Mouse (Mus musculus) spleen, postnatal 4 days (tissue): ENCODE measurements around the gene Lzts3.

ENCODE experiments used
- DNase-seq, 2 experiments: peaks; one replicate each; pipeline ENCODE4 v3.0.0; 2022; ENCODE audit warnings: low spot score in 2 of 2

The Lzts3 gene

GRCm38 (mm10) chr2:130635847-130636246 is 6.8 kb downstream of the Lzts3 start:
- peak; percentile 47 to 72 for DNase-seq

- peak in 1 of 2 experiments; percentile 71 for DNase-seq
Measured at GRCm38 (mm10) chr2:130634739-130635411, 7.7 kb downstream of the Lzts3 start.

GRCm38 (mm10) chr2:130634006-130634738 is 8.4 kb downstream of the Lzts3 start:
- no peak for DNase-seq

GRCm38 (mm10) chr2:130632887-130633675 is 9.5 kb downstream of the Lzts3 start:
- DNase-seq = no peak

GRCm38 (mm10) chr2:130632416-130632815 is 10.2 kb downstream of the Lzts3 start:
- DNase-seq = no peak

GRCm38 (mm10) chr2:130629839-130630203 is 12.8 kb downstream of the Lzts3 start, which contains the start of the genes Fastkd5 and Ubox5:
TSS of gene Fastkd5 (minus strand) at chr2:130630027.
TSS of gene Ubox5 (minus strand) at chr2:130630038.
- peak; percentile 87 to 96 for DNase-seq

GRCm38 (mm10) chr2:130629080-130629838 is 13.3 kb downstream of the Lzts3 start:
- no peak for DNase-seq

- DNase-seq = peak in 1 of 2 experiments; percentile 67
Measured at GRCm38 (mm10) chr2:130628424-130628823, 14.2 kb downstream of the Lzts3 start.

- DNase-seq = no peak
Measured at GRCm38 (mm10) chr2:130618972-130619371, 23.6 kb downstream of the Lzts3 start.

GRCm38 (mm10) chr2:130613091-130613490 is 29.5 kb downstream of the Lzts3 start:
- no peak for DNase-seq

- DNase-seq = no peak
Measured at GRCm38 (mm10) chr2:130602195-130602594, 40.4 kb downstream of the Lzts3 start.

- DNase-seq = no peak
Measured at GRCm38 (mm10) chr2:130598399-130598798, 44.2 kb downstream of the Lzts3 start.

GRCm38 (mm10) chr2:130597601-130598010 is 45.0 kb downstream of the Lzts3 start:
- DNase-seq = no peak

- no peak for DNase-seq
Measured at GRCm38 (mm10) chr2:130595596-130595995, 47.0 kb downstream of the Lzts3 start.

GRCm38 (mm10) chr2:130591016-130591415 is 51.6 kb downstream of the Lzts3 start:
- DNase-seq = no peak

GRCm38 (mm10) chr2:130589761-130590160 is 52.8 kb downstream of the Lzts3 start:
- DNase-seq = no peak

- no peak for DNase-seq
Measured at GRCm38 (mm10) chr2:130589157-130589556, 53.4 kb downstream of the Lzts3 start.

- DNase-seq = no peak
Measured at GRCm38 (mm10) chr2:130588373-130588772, 54.2 kb downstream of the Lzts3 start.

- no peak for DNase-seq
Measured at GRCm38 (mm10) chr2:130586016-130586415, 56.6 kb downstream of the Lzts3 start.

GRCm38 (mm10) chr2:130583902-130584560 is 58.6 kb downstream of the Lzts3 start:
- DNase-seq = no peak
